Mouse (Mus musculus) neural tube, embryonic 11.5 days (tissue): Measurements from ENCODE around the gene Th. TPM values are rescaled to one million over a fixed set of nuclear protein-coding genes. Genes with fewer than 3 reads are reported as not detected.

ENCODE experiments used
- ATAC-seq: fragments of 200-750 bp; cut with Nextera tagmentation; 2 replicates; pipeline ENCODE4 v1.8.0; 2017; ENCODE audit warnings: moderate number of reproducible peaks, mild to moderate bottlenecking, moderate TSS enrichment, moderate library complexity; ENCODE audit not compliant: insufficient read depth, low FRiP score, low TSS enrichment
- DNase-seq: peaks from one replicate; pipeline ENCODE4 v3.0.0-alpha.2; 2015; ENCODE audit warnings: low spot score
- H3K27ac ChIP-seq: fragments of 300-500 bp; sonication (generic); 2 replicates; pipeline ENCODE4 v1.5.1; 2014; ENCODE audit warnings: low read depth, mild to moderate bottlenecking, low read length
- H3K27me3 ChIP-seq: fragments of 300-500 bp; sonication (generic); 2 replicates; pipeline ENCODE4 v1.6.1; 2014; ENCODE audit warnings: mild to moderate bottlenecking, low read length, mixed read lengths; ENCODE audit not compliant: control insufficient read depth, insufficient read depth
- H3K36me3 ChIP-seq: fragments of 300-500 bp; sonication (generic); 2 replicates; pipeline ENCODE4 v1.6.1; 2014; ENCODE audit warnings: mild to moderate bottlenecking, low read length, moderate library complexity, mixed read lengths; ENCODE audit not compliant: control insufficient read depth, insufficient read depth
- H3K4me1 ChIP-seq: fragments of 300-500 bp; sonication (generic); 2 replicates; pipeline ENCODE4 v1.6.1; 2014; ENCODE audit warnings: low read length, mixed read lengths; ENCODE audit not compliant: control insufficient read depth, insufficient read depth
- H3K4me2 ChIP-seq: fragments of 300-500 bp; sonication (generic); 2 replicates; pipeline ENCODE4 v1.6.1; 2014; ENCODE audit warnings: low read depth, mild to moderate bottlenecking, moderate library complexity
- H3K4me3 ChIP-seq: fragments of 300-500 bp; sonication (generic); 2 replicates; pipeline ENCODE4 v1.5.1; 2014; ENCODE audit warnings: low read depth, low read length
- H3K9ac ChIP-seq: fragments of 300-500 bp; sonication (generic); 2 replicates; pipeline ENCODE4 v1.6.1; 2014; ENCODE audit warnings: mild to moderate bottlenecking, low read length
- H3K9me3 ChIP-seq: fragments of 300-500 bp; sonication (generic); 2 replicates; pipeline ENCODE4 v1.6.1; 2016; ENCODE audit warnings: low read length; ENCODE audit not compliant: control insufficient read depth
- WGBS: fragments of 180-500 bp; shearing (Covaris S2); extraction: QIAGEN DNeasy Blood & Tissue Kit; methylation state at CpG from one replicate; pipeline ENCODE4 v1.1.7; 2014; 5-methylcytosine and 5-hydroxymethylcytosine counted together
- polyA plus RNA-seq: library from polyadenylated mRNA; unstranded; fragments of >200 nt; fragmentation: Nextera tagmentation; extraction: Ambion mirVana; gene quantifications from 2 replicates; pipeline ENCODE4 v1.2.1, GENCODE M21; 2014

Gene Th
- polyA plus RNA-seq, 1 experiment from 2014 or later: 11.4 TPM

GRCm38 (mm10) chr7:142937631-142938030 lies 6.7 kb upstream of the Th start:
- ATAC-seq (no peak), DNase-seq (no peak)
- H3K27me3 ChIP-seq: no peaks in the 10 kb centered on the region
- no peaks in the 10 kb centered on the region for H3K36me3 ChIP-seq
- no peak overlapping the region for H3K27ac ChIP-seq
- H3K4me3 ChIP-seq: no peak overlapping the region
- H3K9ac ChIP-seq: no peak overlapping the region
- H3K9me3 ChIP-seq: no peaks in the 10 kb centered on the region
- H3K4me2 ChIP-seq: no peak overlapping the region
- no peaks in the 10 kb centered on the region for H3K4me1 ChIP-seq

DNA sequence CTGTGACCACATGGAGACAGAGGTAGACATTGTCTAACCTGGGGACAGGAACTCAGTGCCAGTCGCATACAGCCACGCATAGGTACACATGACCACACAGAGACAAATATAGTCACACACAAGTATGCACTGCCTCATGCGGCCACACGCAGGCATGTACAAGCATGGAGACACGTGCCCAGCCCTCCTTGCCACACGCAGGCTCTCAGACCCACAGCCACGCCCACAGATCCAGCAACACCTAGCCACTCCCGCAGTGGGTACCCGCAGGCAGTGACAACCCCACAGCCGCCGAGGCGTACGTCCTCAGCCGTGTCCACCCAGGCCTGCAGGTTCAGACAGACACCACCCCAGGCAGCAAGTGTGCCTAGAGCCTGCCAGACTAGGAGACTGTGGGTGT lies 4.8 kb upstream of the Th start:
- H3K27me3 ChIP-seq: no peaks in the 10 kb centered on the region
- H3K36me3 ChIP-seq: no peaks in the 10 kb centered on the region
- H3K4me3 ChIP-seq: no peak overlapping the region
- no peak for ATAC-seq
- no peaks in the 10 kb centered on the region for H3K4me1 ChIP-seq
- H3K9me3 ChIP-seq: no peaks in the 10 kb centered on the region
- 93% methylated on average over 14 of the region's 14 CpGs for WGBS
- H3K9ac ChIP-seq: no peak overlapping the region
- H3K4me2 ChIP-seq: no peak overlapping the region
- H3K27ac ChIP-seq: no peak overlapping the region
- DNase-seq: no peak

DNA sequence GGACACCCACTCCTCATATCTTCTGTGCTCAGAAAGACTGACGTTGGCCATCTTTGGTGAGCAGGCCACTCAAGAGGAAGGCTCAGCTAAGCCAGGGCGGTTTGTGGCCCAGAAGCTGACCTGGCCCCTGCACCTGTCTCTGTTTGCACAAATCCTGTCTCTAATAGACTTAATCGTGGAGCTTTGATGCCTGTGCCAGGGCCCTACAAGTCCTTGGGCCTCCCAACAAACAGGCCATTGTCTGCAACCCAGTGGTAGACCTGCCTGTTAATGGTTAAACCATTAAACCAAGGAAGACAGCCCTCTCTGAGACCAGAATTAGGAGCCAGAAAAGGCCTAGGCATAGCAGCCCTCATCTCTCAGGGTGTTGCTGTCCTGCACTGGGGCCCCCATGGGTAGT lies 1.5 kb upstream of the Th start:
- 64% methylated on average over 3 of the region's 3 CpGs for WGBS
- DNase-seq (no peak), ATAC-seq (no peak)
- no peaks in the 10 kb centered on the region for H3K9me3 ChIP-seq
- no peak overlapping the region for H3K27ac ChIP-seq
- H3K4me2 ChIP-seq: no peak overlapping the region
- H3K4me1 ChIP-seq: no peaks in the 10 kb centered on the region
- no peak overlapping the region for H3K4me3 ChIP-seq
- H3K27me3 ChIP-seq: no peaks in the 10 kb centered on the region
- no peaks in the 10 kb centered on the region for H3K36me3 ChIP-seq
- H3K9ac ChIP-seq: no peak overlapping the region

- H3K36me3 ChIP-seq: no peaks in the 10 kb centered on the region
- no peak overlapping the region for H3K9ac ChIP-seq
- no peak overlapping the region for H3K4me2 ChIP-seq
- H3K4me3 ChIP-seq: no peak overlapping the region
- no peaks in the 10 kb centered on the region for H3K4me1 ChIP-seq
- ATAC-seq (no peak), DNase-seq (no peak)
- H3K27me3 ChIP-seq: no peaks in the 10 kb centered on the region
- no peak overlapping the region for H3K27ac ChIP-seq
- no peaks in the 10 kb centered on the region for H3K9me3 ChIP-seq
- 90% methylated on average over 2 of the region's 2 CpGs for WGBS
Measured at GRCm38 (mm10) chr7:142929516-142929915, 1.4 kb downstream of the Th start.

DNA sequence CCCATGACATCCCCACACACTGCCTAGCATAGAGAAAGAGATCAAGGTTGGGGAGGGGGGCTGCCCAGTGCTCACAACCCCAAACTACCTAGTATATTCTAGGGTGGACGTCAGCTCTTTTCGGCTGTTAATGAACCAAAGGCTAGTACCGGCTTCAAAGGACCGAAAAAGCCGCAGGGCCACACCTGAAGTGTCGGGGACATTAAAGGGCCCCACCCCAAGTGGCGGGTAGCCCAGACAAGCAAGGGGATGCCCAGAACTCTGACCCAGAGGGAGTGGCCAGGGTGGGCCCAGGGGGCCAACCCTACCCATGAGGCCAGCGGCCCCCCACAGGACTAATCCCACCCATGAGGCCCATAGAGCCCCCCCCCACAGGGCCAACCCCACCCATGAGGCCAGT lies 3.6 kb downstream of the Th start:
- H3K4me1 ChIP-seq: no peaks in the 10 kb centered on the region
- H3K27me3 ChIP-seq: no peaks in the 10 kb centered on the region
- no peak overlapping the region for H3K9ac ChIP-seq
- no peaks in the 10 kb centered on the region for H3K9me3 ChIP-seq
- no peaks in the 10 kb centered on the region for H3K36me3 ChIP-seq
- no peak overlapping the region for H3K4me2 ChIP-seq
- DNase-seq (no peak), ATAC-seq (no peak)
- no peak overlapping the region for H3K4me3 ChIP-seq
- WGBS: 81% methylated on average over 8 of the region's 8 CpGs
- H3K27ac ChIP-seq: no peak overlapping the region

DNA sequence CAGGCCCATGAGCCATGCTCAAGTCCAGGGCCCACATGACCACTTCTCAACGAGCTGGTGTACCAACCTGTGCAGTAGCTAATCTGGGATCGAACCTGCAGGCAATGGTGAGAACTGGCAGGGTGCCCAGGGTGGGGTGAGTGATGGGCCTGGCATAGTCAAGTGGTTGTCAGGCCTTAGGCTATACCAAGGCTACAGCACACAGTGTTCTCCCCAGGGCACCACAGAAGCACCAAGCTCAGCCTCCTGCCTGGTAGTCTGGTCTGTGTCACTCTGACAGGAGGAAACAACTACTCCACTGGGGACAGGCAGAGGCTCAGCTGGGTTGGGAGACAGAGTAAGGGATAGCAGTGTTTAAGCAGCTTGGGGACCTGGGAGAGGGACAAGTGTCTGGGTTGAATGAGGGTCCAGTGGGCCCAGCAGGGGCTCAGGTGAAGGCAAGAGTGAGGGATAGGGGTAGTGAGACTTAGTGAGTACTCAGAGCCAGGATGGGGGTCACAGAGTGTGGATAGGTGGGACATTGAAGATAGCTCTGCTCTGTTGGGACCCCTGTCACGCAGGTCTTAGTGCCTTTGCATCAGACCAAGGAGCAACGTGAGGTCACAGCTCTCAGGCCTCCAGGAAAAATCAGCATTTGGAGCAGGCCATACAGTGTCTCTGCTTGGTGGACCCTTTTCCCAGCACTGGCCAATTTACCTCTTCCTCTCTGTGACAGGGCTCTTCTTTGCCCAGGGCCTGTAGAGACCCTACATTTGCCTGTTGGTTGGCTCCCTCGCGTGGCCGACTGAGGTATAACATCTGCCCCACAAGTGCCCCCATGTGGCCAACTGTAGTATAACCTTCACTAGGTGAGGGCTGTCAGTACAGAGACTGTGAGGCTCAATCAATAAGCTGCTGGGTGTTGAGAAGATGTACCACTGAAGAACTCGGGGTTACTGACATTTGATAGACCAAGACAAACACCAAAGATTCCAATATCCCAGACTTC lies 12.0 kb downstream of the Th start:
- Histone ChIP-seq H3K36me3 (no peaks in the 10 kb centered on the region), H3K4me3 (no peak overlapping the region), H3K27ac (no peak overlapping the region), H3K9ac (no peak overlapping the region), H3K4me2 (no peak overlapping the region), H3K4me1 (no peaks in the 10 kb centered on the region), H3K27me3 (no peaks in the 10 kb centered on the region), H3K9me3 (no peaks in the 10 kb centered on the region)
- ATAC-seq (peak; percentile 61), DNase-seq (peak; percentile 87)
- 33% methylated on average over 8 of the region's 8 CpGs for WGBS

GRCm38 (mm10) chr7:142917659-142918058 lies 13.3 kb downstream of the Th start:
- no peaks in the 10 kb centered on the region for H3K4me1 ChIP-seq
- 84% methylated on average over 5 of the region's 5 CpGs for WGBS
- H3K27ac ChIP-seq: no peak overlapping the region
- no peaks in the 10 kb centered on the region for H3K27me3 ChIP-seq
- H3K4me2 ChIP-seq: no peak overlapping the region
- no peaks in the 10 kb centered on the region for H3K36me3 ChIP-seq
- DNase-seq (no peak), ATAC-seq (no peak)
- H3K9me3 ChIP-seq: no peaks in the 10 kb centered on the region
- no peak overlapping the region for H3K9ac ChIP-seq
- no peak overlapping the region for H3K4me3 ChIP-seq

DNA sequence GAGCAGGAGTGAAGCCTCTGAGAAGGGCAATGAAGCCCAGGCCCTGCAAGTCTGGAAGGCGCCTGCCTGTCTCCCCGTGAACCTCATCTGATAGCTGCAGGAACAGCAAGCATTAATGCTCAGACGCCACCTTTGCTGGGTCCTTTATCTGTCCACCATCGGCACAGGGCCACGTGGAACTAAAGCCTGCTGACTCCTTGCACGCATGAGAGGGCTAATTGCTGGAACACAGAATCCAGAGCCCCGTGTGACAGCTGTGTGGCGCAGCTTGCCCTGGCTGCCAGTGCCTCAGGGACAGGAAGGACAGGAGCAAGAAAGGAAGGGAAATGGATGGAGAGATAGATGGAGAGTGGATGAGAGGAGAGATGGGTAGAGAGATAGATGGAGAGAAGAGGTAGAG lies 14.8 kb downstream of the Th start:
- no peak overlapping the region for H3K4me2 ChIP-seq
- H3K27me3 ChIP-seq: no peaks in the 10 kb centered on the region
- H3K4me1 ChIP-seq: no peaks in the 10 kb centered on the region
- peak; percentile 54 for DNase-seq
- no peak overlapping the region for H3K9ac ChIP-seq
- H3K36me3 ChIP-seq: no peaks in the 10 kb centered on the region
- WGBS: 54% methylated on average over 8 of the region's 8 CpGs
- no peak overlapping the region for H3K4me3 ChIP-seq
- H3K27ac ChIP-seq: no peak overlapping the region
- H3K9me3 ChIP-seq: no peaks in the 10 kb centered on the region
- no peak for ATAC-seq

DNA sequence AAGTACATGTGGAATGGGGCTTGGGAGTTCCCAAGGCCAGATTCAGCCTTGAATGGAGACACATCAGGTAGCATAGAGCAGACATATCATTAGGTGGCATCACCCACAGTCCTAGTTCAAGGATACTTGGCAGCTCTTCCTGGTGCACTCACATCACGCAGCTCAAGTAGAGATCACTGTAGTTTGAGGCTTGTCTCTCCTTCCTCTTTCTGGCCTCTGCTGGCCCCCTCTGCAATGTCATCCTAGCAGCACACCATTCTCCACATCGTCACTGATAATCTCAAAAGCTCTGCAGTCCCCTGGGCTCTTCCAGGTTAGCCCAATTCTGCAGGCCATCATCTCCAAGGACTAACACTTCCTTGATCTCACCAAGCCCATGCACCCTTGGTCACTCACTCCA lies 19.2 kb downstream of the Th start:
- no peak for ATAC-seq
- Histone ChIP-seq H3K9ac (no peak overlapping the region), H3K36me3 (no peaks in the 10 kb centered on the region), H3K27ac (no peak overlapping the region), H3K4me2 (no peak overlapping the region), H3K4me1 (no peaks in the 10 kb centered on the region), H3K27me3 (no peaks in the 10 kb centered on the region), H3K4me3 (no peak overlapping the region), H3K9me3 (no peaks in the 10 kb centered on the region)
- WGBS: 96% methylated on average over 2 of the region's 2 CpGs
- DNase-seq: no peak
